Mouse (Mus musculus): ENCODE measurements around the gene Fam214b.

The Fam214b gene

DNA sequence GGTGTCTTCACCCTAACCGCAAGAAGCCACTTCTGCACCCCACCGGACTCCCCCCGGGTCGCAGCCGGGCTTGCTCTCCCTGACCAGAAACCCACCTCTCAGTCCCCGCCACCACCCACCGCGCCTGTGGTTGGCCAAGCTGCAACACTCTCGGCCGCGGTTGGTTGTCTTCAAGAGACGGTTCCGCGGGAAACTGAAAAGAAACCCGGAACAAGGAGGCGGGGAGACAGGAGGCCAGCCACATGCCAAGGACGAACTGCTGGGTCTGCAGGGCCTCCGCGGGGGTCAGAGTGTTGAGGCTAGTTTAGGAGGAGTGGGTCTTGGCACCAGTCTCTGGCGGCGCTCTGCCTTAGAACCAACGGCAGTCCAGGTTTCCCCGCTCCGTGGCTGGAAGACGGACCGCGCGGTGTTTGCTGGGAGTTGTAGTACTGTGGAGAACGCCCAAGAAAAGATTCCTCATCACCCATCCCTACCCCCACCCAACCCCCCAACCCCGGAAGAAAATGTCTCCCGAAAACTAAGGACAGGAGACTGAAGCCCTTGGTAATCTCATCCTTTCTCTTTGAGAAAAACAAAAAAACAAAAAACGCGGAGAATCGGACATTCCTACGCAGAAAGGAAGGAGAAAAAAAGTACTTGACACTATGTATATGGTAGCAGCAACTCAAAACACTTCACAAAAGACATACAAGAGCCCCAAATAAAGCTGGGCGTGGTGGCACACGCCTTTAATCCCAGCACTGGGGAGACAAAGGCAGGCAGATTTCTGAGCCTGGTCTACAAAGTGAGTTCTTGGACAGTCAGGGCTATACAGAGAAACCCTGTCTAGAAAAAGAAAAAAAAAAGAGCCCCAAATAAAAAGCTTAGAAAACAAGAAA, 35.6 kb downstream of the Fam214b start, which contains the start of gene Fancg:
Gene Fancg, minus strand, starts transcription at position 346 of the 878 bp plus-strand sequence.
- peak; percentile 83 for DNase-seq (ENCODE audit: low spot score)

DNA sequence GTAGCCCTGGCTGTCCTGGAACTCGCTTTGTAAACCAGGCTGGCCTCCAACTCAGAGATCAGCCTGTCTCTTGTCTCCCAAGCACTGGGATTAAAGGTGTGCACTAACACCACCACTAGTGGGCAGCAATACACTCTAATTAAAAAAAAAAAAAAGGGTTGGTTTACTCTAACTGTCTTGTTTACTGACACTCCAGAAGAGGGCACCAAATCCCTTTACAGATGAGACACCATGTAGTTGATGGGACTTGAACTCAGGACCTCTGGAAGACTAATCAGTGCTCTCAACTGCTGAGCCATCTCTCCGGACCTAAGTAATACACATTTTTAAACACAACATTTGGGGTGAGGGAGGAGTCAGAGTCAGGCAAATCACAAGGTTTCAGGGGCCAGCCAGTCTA, 40.3 kb downstream of the Fam214b start:
- no peak for DNase-seq (ENCODE audit: low spot score)

DNA sequence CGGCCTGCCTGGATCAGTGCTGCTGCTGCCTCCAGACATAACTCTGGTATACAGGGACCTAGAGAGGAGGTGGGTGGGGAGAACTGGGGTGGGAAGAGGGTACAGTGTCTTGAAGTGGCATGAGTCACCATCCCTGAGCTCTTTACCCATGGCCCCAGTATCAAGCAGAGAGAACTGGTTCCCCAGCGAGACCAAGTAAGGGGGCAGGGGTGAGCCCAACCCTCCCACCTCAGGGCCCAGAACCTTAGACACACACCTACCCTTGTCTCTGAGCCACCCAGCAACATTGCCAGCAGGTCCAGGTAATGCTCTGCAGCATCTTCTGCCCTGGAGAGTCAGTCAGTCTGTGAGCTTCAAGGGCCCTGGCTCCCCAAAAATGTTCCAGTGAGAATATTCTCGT, 41.1 kb downstream of the Fam214b start:
- DNase-seq (ENCODE audit: low spot score): no peak

DNA sequence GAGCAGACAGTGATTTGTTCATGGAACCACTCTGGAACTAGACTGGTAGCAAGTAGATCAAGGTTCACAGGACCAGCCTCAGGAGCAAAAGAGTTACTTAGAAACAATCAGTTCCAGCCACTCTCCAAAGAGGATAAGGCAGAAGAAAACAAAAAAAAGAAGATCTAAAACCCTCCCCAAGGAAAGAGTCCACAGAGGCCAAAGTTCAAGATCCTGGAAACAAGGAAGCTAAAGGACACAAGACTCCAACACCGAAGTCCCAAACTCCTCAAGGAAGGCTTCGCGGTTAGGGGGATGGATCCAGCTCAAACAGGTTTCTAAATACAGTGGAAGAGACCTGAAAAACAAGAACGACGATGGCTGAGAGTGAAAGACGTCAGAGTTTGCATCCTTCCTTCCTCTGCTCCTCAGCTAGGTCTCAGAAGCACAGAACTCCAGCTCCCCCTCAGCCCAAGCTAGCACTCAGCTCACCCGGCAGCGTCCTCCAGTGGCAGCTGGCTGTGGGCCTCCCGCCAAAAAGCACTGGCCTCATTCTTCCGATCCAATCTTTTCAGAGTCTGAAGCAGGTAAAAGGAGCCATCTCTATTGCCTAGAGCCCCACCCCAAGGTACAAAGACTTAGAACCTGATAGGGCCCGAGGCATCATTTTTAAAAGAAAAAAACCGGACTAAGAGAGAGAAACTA, 43.1 kb downstream of the Fam214b start:
- DNase-seq (ENCODE audit: low spot score): no peak

DNA sequence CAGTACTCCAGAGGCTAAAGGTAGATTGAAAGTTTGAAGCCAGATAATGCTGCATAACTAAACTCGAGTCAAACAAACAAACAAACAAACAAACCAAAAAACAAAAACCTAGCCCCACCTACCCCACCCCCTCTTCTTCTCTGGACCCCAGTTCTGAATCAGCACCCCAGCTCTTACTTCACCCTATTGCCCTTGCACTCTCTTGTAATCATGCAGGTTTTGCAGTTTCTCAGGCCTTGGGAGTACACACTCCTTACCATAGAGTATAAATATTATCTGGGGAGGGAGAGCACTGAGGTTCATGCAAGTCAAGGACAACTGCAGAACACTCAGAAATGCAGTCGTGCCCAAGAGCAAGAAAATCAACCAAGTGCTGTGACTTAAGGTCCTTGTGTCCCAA, 44.7 kb downstream of the Fam214b start:
- DNase-seq (ENCODE audit: low spot score): no peak

DNA sequence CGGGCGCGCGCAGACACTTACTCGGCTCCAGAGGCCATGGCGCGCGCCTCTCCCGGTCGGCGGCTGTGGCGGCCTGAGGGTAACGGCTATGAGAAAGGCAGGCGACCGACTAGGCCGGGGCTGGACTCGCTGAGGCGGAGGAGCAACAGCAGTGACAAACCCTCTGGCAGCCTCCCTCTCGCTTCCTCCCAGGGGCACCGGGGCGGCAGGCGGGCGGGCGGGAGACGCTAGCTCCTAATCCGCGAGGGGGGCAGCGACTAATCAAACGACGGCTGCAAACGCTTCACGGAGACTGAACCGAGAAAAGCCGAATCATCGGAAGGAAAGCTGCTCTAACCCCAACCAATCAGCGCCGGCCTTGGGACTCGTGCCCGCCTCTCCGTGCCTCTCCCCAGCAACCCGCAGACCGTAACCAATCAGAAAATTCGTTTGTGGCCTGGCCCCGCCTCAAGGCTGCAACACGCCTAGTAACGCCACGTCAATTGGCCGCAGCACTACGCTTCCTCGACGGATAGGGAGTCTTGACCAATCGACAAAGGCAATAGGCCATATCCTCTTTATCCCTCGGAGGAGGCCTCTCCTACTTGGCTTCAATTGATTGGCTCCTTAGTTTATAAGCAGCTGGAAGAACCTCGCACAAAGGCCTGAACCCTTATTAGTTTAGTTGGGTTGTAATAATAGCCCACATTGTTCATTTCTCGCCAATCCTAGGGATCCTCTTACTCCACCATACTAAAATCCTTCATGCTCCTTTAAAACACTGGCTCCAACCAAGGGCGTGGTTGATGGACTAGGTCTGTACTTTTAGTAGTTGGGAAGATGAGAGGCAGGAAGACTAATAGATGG, 45.7 kb downstream of the Fam214b start, which contains the start of gene Vcp:
Gene Vcp, minus strand, starts transcription at position 367 of the 846 bp plus-strand sequence.
- DNase-seq (ENCODE audit: low spot score): peak; percentile 98

DNA sequence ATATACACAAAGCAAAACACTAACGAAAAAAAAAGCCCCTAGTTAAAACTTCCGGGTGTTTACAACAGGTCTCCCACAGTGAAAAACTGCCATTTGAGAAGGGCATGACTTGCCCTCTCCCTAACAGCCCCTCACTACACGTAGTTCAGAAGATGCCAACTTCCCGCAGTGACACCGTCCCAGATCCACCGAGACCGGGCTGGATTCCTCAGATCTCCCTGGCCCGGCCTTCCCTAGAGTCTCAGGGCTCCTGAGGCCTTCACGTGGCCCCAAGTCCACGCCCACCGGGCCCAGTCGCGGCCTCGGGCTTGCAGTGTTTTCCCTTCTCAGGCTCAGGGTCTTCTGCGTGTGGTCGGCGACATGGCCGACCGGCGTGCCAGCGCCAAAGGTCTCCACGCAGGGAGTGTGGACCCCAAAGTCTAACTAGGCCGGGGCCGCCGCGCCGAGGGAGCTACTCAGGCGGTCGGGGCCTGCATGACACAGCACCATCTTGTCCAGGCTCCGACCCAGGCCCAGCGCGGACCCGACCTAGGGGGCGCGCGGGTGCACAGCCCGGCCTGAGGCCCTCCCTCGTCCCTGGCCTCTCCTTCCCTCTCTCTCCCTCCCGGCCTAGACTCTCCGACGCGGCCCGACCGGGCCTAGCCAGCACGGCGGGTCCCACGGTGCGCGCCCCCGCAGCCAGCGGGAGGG, 46.4 kb downstream of the Fam214b start:
- peak; percentile 80 for DNase-seq (ENCODE audit: low spot score)

DNA sequence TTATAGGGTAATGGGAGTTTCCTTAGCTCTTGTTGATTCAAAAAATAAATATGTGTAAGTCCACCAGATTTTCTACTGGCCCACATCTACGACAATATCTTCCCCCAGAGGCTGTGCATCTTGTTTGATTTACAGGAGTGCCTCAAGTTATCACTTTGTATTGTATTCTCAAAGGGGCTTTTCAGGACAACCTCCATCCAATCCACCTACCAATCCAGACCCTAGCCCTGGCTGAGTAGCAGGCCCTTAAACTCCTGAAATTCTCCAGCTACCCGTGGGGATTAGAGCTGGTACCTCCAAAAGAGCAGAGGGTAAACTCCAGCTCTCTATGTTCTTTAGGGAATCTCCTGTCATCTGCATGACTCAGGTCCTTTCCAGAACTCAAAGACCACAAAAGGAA, 48.0 kb downstream of the Fam214b start:
- no peak for DNase-seq (ENCODE audit: low spot score)

DNA sequence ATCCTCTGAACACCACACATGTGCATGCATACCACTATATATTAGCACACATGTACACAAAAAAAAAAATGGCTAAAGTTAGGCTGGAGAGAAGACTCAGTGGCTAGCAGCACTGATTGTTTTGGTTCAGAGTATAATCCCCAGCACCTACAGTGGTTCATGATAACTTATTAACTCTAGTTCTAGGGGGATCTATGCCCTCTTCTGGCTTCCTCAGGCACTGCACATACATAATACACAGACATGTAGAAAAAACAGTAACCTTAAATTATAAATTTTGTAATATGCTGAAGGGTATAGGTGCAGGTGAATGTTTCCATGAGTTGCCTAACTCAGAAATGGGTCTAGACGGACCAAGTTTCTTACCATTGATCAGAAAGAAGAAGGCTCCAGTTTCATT, 57.7 kb downstream of the Fam214b start:
- no peak for DNase-seq (ENCODE audit: low spot score)

Data from ovary, postnatal 36 days (tissue).